Mouse (Mus musculus) liver, adult (tissue): ENCODE measurements around the gene Aco2.

Experiments
- GATA4 ChIP-seq: IDR thresholded peaks from 2 replicates; pipeline ENCODE4 v1.6.1; 2014; ENCODE audit warnings: mild to moderate bottlenecking, low read length; ENCODE audit not compliant: insufficient replicate concordance

Aco2 gene

GRCm38 (mm10) chr15:81872262-81873136, at the start of gene Aco2:
Gene Aco2, plus strand, starts transcription at chr15:81872309.
- peak; percentile 95; the same call in 1 of the 2 replicates for TF ChIP-seq GATA4

GRCm38 (mm10) chr15:81822631-81823030, 49.5 kb upstream of the Aco2 start:
- no peak for TF ChIP-seq GATA4

- TF ChIP-seq GATA4: no peak
Measured at GRCm38 (mm10) chr15:81824832-81825231, 47.3 kb upstream of the Aco2 start.

- TF ChIP-seq GATA4: no peak
Measured at GRCm38 (mm10) chr15:81828426-81829207, 43.5 kb upstream of the Aco2 start.

- no peak for TF ChIP-seq GATA4
Measured at GRCm38 (mm10) chr15:81829208-81829580, 42.9 kb upstream of the Aco2 start.

GRCm38 (mm10) chr15:81830530-81830929, 41.6 kb upstream of the Aco2 start:
- no peak for TF ChIP-seq GATA4

- TF ChIP-seq GATA4: no peak
Measured at GRCm38 (mm10) chr15:81831136-81831825, 40.8 kb upstream of the Aco2 start.

GRCm38 (mm10) chr15:81832219-81832618, 39.9 kb upstream of the Aco2 start:
- TF ChIP-seq GATA4: no peak

GRCm38 (mm10) chr15:81833481-81833880, 38.6 kb upstream of the Aco2 start:
- TF ChIP-seq GATA4: no peak

GRCm38 (mm10) chr15:81834171-81834841, 37.8 kb upstream of the Aco2 start:
- no peak for TF ChIP-seq GATA4

GRCm38 (mm10) chr15:81835007-81835880, 36.9 kb upstream of the Aco2 start:
- peak; percentile 80; the same call in 1 of the 2 replicates for TF ChIP-seq GATA4

- peak; percentile 39; the same call in 1 of the 2 replicates for TF ChIP-seq GATA4
Measured at GRCm38 (mm10) chr15:81836124-81836821, 35.8 kb upstream of the Aco2 start.

- TF ChIP-seq GATA4: no peak
Measured at GRCm38 (mm10) chr15:81836966-81837920, 34.9 kb upstream of the Aco2 start.
